Mouse (Mus musculus) liver, embryonic 16.5 days (tissue): ENCODE results near the gene Itga2. TPM values are rescaled to one million over a fixed set of nuclear protein-coding genes. Genes with fewer than 3 reads are reported as not detected.

Experiments used
- ATAC-seq: fragments of 200-750 bp; cut with Nextera tagmentation; 2 replicates; pipeline ENCODE4 v1.8.0; 2017; ENCODE audit warnings: low read depth, mild to moderate bottlenecking, moderate number of reproducible peaks, moderate library complexity
- H3K27ac ChIP-seq: fragments of 300-500 bp; sonication (generic); 2 replicates; pipeline ENCODE4 v1.5.1; 2014; ENCODE audit warnings: mild to moderate bottlenecking, low read length
- H3K27me3 ChIP-seq: fragments of 300-500 bp; sonication (generic); 2 replicates; pipeline ENCODE4 v1.6.1; 2014; ENCODE audit warnings: low read depth, low read length, mixed read lengths; ENCODE audit not compliant: control insufficient read depth, insufficient read depth
- H3K36me3 ChIP-seq: fragments of 300-500 bp; sonication (generic); 2 replicates; pipeline ENCODE4 v1.6.1; 2014; ENCODE audit warnings: mild to moderate bottlenecking; ENCODE audit not compliant: control insufficient read depth, insufficient read depth
- H3K4me1 ChIP-seq: fragments of 300-500 bp; sonication (generic); 2 replicates; pipeline ENCODE4 v1.6.1; 2014; ENCODE audit warnings: low read depth, low read length, mixed read lengths; ENCODE audit not compliant: control insufficient read depth
- H3K4me2 ChIP-seq: fragments of 300-500 bp; sonication (generic); 2 replicates; pipeline ENCODE4 v1.6.1; 2014; ENCODE audit warnings: low read depth, low read length, mixed read lengths
- H3K4me3 ChIP-seq: fragments of 300-500 bp; sonication (generic); 2 replicates; pipeline ENCODE4 v1.5.1; 2014; ENCODE audit warnings: low read depth, mild to moderate bottlenecking, low read length
- H3K9ac ChIP-seq: fragments of 300-500 bp; sonication (generic); 2 replicates; pipeline ENCODE4 v1.6.1; 2014; ENCODE audit warnings: low read depth, low read length
- H3K9me3 ChIP-seq: fragments of 300-500 bp; sonication (generic); replicated peaks from 2 replicates; pipeline ENCODE4 v1.6.1; 2016; ENCODE audit warnings: low read length; ENCODE audit not compliant: control insufficient read depth
- WGBS: fragments of 180-500 bp; shearing (Covaris S2); extraction: QIAGEN DNeasy Blood & Tissue Kit; methylation state at CpG from one replicate; pipeline ENCODE4 v1.1.7; 2014; ENCODE audit not compliant: insufficient replicate concordance; 5-methylcytosine and 5-hydroxymethylcytosine counted together
- polyA plus RNA-seq: library from polyadenylated mRNA; unstranded; fragments of >200 nt; fragmentation: Nextera tagmentation; extraction: Ambion mirVana; gene quantifications from 2 replicates; pipeline ENCODE4 v1.2.1, GENCODE M21; 2015

Gene Itga2
- polyA plus RNA-seq, 1 experiment from 2014 or later: 0.99 TPM

GRCm38 (mm10) chr13:114840545-114840944 is 91.4 kb downstream of the Itga2 start:
- Histone ChIP-seq H3K4me2 (no peak overlapping the region), H3K36me3 (no peaks in the 10 kb centered on the region), H3K27me3 (no peaks in the 10 kb centered on the region), H3K4me1 (peaks cover 3% of the 10 kb centered on the region; the same call in 1 of the 2 replicates), H3K9me3 (no peaks in the 10 kb centered on the region), H3K27ac (no peak overlapping the region), H3K4me3 (no peak overlapping the region), H3K9ac (no peak overlapping the region)
- ATAC-seq: no peak
- WGBS: 54% methylated on average over 4 of the region's 4 CpGs

GRCm38 (mm10) chr13:114839098-114839497 is 92.8 kb downstream of the Itga2 start:
- Histone ChIP-seq H3K4me2 (no peak overlapping the region), H3K4me1 (peaks cover 3% of the 10 kb centered on the region; the same call in 1 of the 2 replicates), H3K9me3 (no peaks in the 10 kb centered on the region), H3K27ac (no peak overlapping the region), H3K4me3 (no peak overlapping the region), H3K27me3 (no peaks in the 10 kb centered on the region), H3K9ac (no peak overlapping the region), H3K36me3 (no peaks in the 10 kb centered on the region)
- 75% methylated on average over 9 of the region's 9 CpGs for WGBS
- no peak for ATAC-seq

- Histone ChIP-seq H3K4me3 (no peak overlapping the region), H3K4me2 (no peak overlapping the region), H3K36me3 (no peaks in the 10 kb centered on the region), H3K4me1 (peaks cover 3% of the 10 kb centered on the region; the same call in 1 of the 2 replicates), H3K27me3 (no peaks in the 10 kb centered on the region), H3K9ac (no peak overlapping the region), H3K27ac (peak overlapping the region; percentile 50), H3K9me3 (no peaks in the 10 kb centered on the region)
- WGBS: 59% methylated on average over 5 of the region's 5 CpGs
- ATAC-seq: peak; percentile 83
These were observed 93.3 kb downstream of the Itga2 start for GRCm38 (mm10) chr13:114838535-114838990.

- H3K9me3 ChIP-seq: no peaks in the 10 kb centered on the region
- no peaks in the 10 kb centered on the region for H3K36me3 ChIP-seq
- peaks cover 3% of the 10 kb centered on the region; the same call in 1 of the 2 replicates for H3K4me1 ChIP-seq
- no peak overlapping the region for H3K27ac ChIP-seq
- no peak for ATAC-seq
- WGBS: 21% methylated on average over 7 of the region's 7 CpGs
- no peak overlapping the region for H3K4me2 ChIP-seq
- no peak overlapping the region for H3K9ac ChIP-seq
- H3K27me3 ChIP-seq: no peaks in the 10 kb centered on the region
- H3K4me3 ChIP-seq: no peak overlapping the region
These were observed 94.8 kb downstream of the Itga2 start for GRCm38 (mm10) chr13:114837061-114837460.

- no peak overlapping the region for H3K9ac ChIP-seq
- WGBS: 25% methylated on average over 2 of the region's 2 CpGs
- H3K36me3 ChIP-seq: peaks cover 2% of the 10 kb centered on the region; the same call in 1 of the 2 replicates
- ATAC-seq: no peak
- H3K27ac ChIP-seq: no peak overlapping the region
- no peak overlapping the region for H3K4me3 ChIP-seq
- no peaks in the 10 kb centered on the region for H3K9me3 ChIP-seq
- no peak overlapping the region for H3K4me2 ChIP-seq
- no peaks in the 10 kb centered on the region for H3K27me3 ChIP-seq
- no peaks in the 10 kb centered on the region; the same call in 1 of the 2 replicates for H3K4me1 ChIP-seq
These were observed 97.3 kb downstream of the Itga2 start for GRCm38 (mm10) chr13:114834580-114834979.

GRCm38 (mm10) chr13:114833351-114833750 is 98.5 kb downstream of the Itga2 start:
- H3K4me2 ChIP-seq: no peak overlapping the region
- 66% methylated on average over 4 of the region's 4 CpGs for WGBS
- no peak overlapping the region for H3K4me3 ChIP-seq

GRCm38 (mm10) chr13:114832761-114833160 is 99.1 kb downstream of the Itga2 start:
- no peak for ATAC-seq
- peaks cover 4% of the 10 kb centered on the region; the same call in 1 of the 2 replicates for H3K36me3 ChIP-seq
- H3K27me3 ChIP-seq: no peaks in the 10 kb centered on the region
- H3K4me1 ChIP-seq: no peaks in the 10 kb centered on the region
- H3K27ac ChIP-seq: no peak overlapping the region
- no peak overlapping the region for H3K9ac ChIP-seq
- no peak overlapping the region for H3K4me3 ChIP-seq
- no peaks in the 10 kb centered on the region for H3K9me3 ChIP-seq
- WGBS: 66% methylated on average over 5 of the region's 5 CpGs
- H3K4me2 ChIP-seq: no peak overlapping the region

More at GRCm38 (mm10) chr13:114833351-114833750, 98.5 kb downstream of the Itga2 start:
- Histone ChIP-seq H3K36me3 (peaks cover 4% of the 10 kb centered on the region; the same call in 1 of the 2 replicates), H3K4me1 (no peaks in the 10 kb centered on the region; the same call in 1 of the 2 replicates), H3K9me3 (no peaks in the 10 kb centered on the region), H3K9ac (no peak overlapping the region), H3K27me3 (no peaks in the 10 kb centered on the region), H3K27ac (no peak overlapping the region)
- ATAC-seq: no peak

- no peak overlapping the region for H3K4me2 ChIP-seq
- WGBS: 71% methylated on average over 4 of the region's 4 CpGs
- no peak for ATAC-seq
These were observed 100.5 kb downstream of the Itga2 start for GRCm38 (mm10) chr13:114831367-114831833.

GRCm38 (mm10) chr13:114825377-114825855 is 106.5 kb downstream of the Itga2 start:
- WGBS: 83% methylated on average over 6 of the region's 6 CpGs
- no peaks in the 10 kb centered on the region for H3K4me1 ChIP-seq
- peaks cover 8% of the 10 kb centered on the region for H3K36me3 ChIP-seq
- no peak overlapping the region for H3K27ac ChIP-seq
- H3K4me2 ChIP-seq: no peak overlapping the region
- no peak overlapping the region for H3K9ac ChIP-seq
- H3K4me3 ChIP-seq: no peak overlapping the region
- H3K9me3 ChIP-seq: no peaks in the 10 kb centered on the region
- H3K27me3 ChIP-seq: no peaks in the 10 kb centered on the region
- no peak for ATAC-seq

More at GRCm38 (mm10) chr13:114831367-114831833, 100.5 kb downstream of the Itga2 start:
- Histone ChIP-seq H3K9ac (no peak overlapping the region), H3K36me3 (peaks cover 6% of the 10 kb centered on the region), H3K4me3 (no peak overlapping the region), H3K4me1 (no peaks in the 10 kb centered on the region), H3K9me3 (no peaks in the 10 kb centered on the region), H3K27me3 (no peaks in the 10 kb centered on the region), H3K27ac (no peak overlapping the region)
